Mouse (Mus musculus): ENCODE measurements at regions not wholly inside any gene's neighbourhood (a gene's known extent, or its start where the extent isn't known, plus 50 kb on each side); places are given as distances from the start of the nearest gene placed in this dataset.

GRCm38 (mm10) chr1:193738821-193739220 lies 368.7 kb upstream of the Camk1g start:
- TF ChIP-seq CTCF (IDR thresholded peaks at IDR 0.05; ENCODE audit: low read depth, low read length) = no peak
- TF ChIP-seq GATA1 (IDR thresholded peaks at IDR 0.05; ENCODE audit: borderline replicate concordance, low read length) = no peak
